Comparison of ENCODE assay signal across 10 mouse cellular contexts in genomic region chr10:10252540-10253318, GRCm38 (mm10).
DNase-seq lines count a peak whose midpoint lies in the region; ATAC-seq and TF ChIP-seq lines count a peak whose summit lies in the region.
"Had no signal": no experiment of that assay in that cellular context is flagged by ENCODE, and none has a peak within 500 bp of the region (broad histone marks: within the 10 kb centered on the region; RNA-seq: fewer than 3 reads in every experiment).

No protein-coding gene starts in this region.

- no peak overlapping the region for H3K4me3 ChIP-seq in layer of hippocampus, adult 2 months
- H3K4me3 ChIP-seq in intestine, embryonic 15.5 days (replicated peaks) = no peak overlapping the region
- H3K4me3 ChIP-seq: liver, embryonic 12.5 days had no signal

- no peak overlapping the region for H3K9ac ChIP-seq in intestine, embryonic 15.5 days
- H3K9ac ChIP-seq: liver, embryonic 12.5 days had no signal

- ATAC-seq in cerebellum, adult (ENCODE audit: insufficient number of reproducible peaks, low FRiP score, low TSS enrichment) = peak; percentile 62
- no peak for ATAC-seq in intestine, embryonic 15.5 days
- ATAC-seq: liver, embryonic 12.5 days had no signal

- no peak overlapping the region for H3K4me2 ChIP-seq in intestine, embryonic 15.5 days (replicated peaks)
- H3K4me2 ChIP-seq: liver, embryonic 12.5 days had no signal

- H3K36me3 ChIP-seq in intestine, embryonic 15.5 days = no peaks in the 10 kb centered on the region
- H3K36me3 ChIP-seq: liver, embryonic 12.5 days had no signal

- WGBS in intestine, embryonic 15.5 days = 78% methylated on average over 8 of the region's 8 CpGs

- no peaks in the 10 kb centered on the region for H3K27me3 ChIP-seq in intestine, embryonic 15.5 days (replicated peaks)
- H3K27me3 ChIP-seq: liver, embryonic 12.5 days had no signal

- peak overlapping the region; percentile 74 for H3K27ac ChIP-seq in layer of hippocampus, adult 2 months
- no peak overlapping the region for H3K27ac ChIP-seq in intestine, embryonic 15.5 days
- H3K27ac ChIP-seq: liver, embryonic 12.5 days had no signal

- no peak for TF ChIP-seq CTCF in brain, embryonic 14.5 days (IDR thresholded peaks at IDR 0.05; ENCODE audit: borderline replicate concordance, extremely low read depth, insufficient read depth, insufficient read length)
- no peak; the same call in none of the 2 replicates for TF ChIP-seq CTCF in layer of hippocampus, adult 2 months (conservative IDR thresholded peaks at IDR 0.05)

- no peak for DNase-seq in cerebellum, postnatal 4 days (ENCODE audit: low spot score in 2 of 2)
- peak; percentile 88 for DNase-seq in 3134 (ENCODE audit: extremely low read depth, insufficient read length, low spot score)
- peak; percentile 40 for DNase-seq in brain, embryonic 14.5 days (ENCODE audit: low read depth)
- no peak for DNase-seq in layer of hippocampus, adult 2 months (ENCODE audit: low spot score in 2 of 2)
- no peak for DNase-seq in yolk sac, embryonic 10.5 days (ENCODE audit: low spot score)
- DNase-seq in spleen, adult 18-20 months = no peak
- DNase-seq: B cell, adult 2 months had no signal

- H3K4me1 ChIP-seq in intestine, embryonic 15.5 days (replicated peaks) = no peaks in the 10 kb centered on the region
- H3K4me1 ChIP-seq: liver, embryonic 12.5 days had no signal

- H3K9me3 ChIP-seq in intestine, embryonic 15.5 days = no peaks in the 10 kb centered on the region
- H3K9me3 ChIP-seq: liver, embryonic 12.5 days had no signal

- TF ChIP-seq POLR2A in brain, embryonic 14.5 days (IDR thresholded peaks at IDR 0.05; ENCODE audit: borderline replicate concordance, extremely low read depth, insufficient read depth, insufficient read length, poor library complexity, severe bottlenecking) = no peak

Comparison
In these comparisons a context has a peak if more than half of its experiments do, and no peak if none do; other contexts are left out.
1. DNase-seq: peak in 3134 (single experiment) and brain, embryonic 14.5 days (single experiment); none in cerebellum, postnatal 4 days (0 of 2), layer of hippocampus, adult 2 months (0 of 2), yolk sac, embryonic 10.5 days (single experiment) and spleen, adult 18-20 months (0 of 2).